Mouse (Mus musculus) cerebellum, postnatal 10 days (tissue): ENCODE results near the gene Rasal1.

Source experiments
- DNase-seq, 2 experiments: peaks; one replicate each; pipeline ENCODE4 v3.0.0; 2021; ENCODE audit warnings: mixed read lengths in 2 of 2

Rasal1 gene

DNA sequence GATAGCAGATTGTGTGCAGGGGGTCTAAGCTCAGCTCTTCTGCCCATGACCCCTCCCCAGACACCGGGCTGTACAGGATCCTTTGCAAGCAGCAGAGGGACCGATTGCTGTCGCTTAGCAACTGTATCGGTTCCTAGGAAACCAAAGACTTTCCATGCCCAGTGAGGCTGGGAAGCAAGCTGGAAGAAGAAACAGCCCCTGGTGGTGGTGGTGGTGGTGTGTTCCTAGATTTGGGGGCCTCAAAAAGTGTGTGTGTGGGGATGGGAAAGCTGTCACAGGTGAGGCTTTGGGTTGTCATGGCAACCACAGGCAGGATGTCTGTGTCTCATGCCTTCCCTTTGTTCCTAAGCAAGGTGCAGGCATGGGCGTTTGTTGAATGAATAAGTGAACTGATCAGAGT, 12.2 kb downstream of the Rasal1 start:
- DNase-seq, result peak in 1 of 2 experiments; percentile 32

DNA sequence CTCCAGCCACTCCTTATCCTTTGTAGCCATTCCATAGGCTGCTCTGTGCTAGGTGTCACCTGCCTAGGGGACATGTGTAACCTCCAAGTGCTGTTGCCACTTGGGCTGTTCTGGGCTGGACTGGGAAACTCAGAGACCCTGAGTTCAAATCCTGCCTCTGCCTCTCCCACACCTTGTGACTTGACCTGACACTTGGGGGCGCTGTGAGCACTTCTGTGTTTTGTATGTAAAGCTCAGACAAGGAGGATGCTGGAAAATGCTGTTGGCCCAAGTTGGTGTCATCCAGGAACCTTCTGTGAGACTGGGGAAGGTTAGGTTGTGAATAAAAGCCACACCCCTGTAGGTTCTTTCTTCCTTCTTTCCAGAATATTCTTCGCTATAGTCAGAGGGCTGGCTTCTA, 16.3 kb downstream of the Rasal1 start:
- DNase-seq, result peak in 1 of 2 experiments; percentile 41

DNA sequence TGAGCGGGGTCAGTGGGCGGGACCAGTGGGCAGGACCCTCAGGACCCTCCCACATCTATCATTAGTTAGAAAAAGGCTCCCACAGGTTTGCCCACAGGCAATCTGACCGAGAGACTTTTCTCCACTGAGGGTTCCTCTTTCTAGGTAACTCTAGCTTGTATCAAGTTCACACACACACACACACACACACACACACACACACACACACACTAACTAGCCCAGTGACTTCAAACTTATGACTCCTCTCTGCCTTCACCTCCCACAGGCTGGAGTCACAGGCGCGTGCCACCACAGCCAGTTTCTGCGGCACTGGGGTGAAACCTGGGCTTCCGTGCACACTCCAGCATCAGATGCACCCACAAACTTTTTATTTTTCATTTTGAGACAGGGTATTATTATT, 20.1 kb downstream of the Rasal1 start:
- no peak for DNase-seq

DNA sequence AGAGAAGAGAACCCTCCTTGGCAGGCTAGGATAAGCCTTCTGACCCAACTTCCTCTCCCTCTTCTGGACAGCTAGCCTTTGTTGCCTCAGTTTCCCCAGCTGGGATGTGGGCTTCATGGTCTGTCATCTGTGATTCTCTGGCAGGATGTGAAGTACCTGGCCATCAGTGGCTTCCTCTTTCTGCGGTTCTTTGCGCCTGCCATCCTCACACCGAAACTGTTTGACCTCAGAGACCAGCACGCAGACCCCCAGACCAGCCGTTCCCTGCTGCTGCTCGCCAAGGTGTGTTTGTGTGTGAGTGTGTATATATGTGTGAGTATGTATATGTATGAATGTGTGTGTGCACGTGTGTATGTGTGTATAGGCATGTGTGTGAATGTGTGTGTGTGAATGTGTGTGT, 21.5 kb downstream of the Rasal1 start:
- no peak for DNase-seq

DNA sequence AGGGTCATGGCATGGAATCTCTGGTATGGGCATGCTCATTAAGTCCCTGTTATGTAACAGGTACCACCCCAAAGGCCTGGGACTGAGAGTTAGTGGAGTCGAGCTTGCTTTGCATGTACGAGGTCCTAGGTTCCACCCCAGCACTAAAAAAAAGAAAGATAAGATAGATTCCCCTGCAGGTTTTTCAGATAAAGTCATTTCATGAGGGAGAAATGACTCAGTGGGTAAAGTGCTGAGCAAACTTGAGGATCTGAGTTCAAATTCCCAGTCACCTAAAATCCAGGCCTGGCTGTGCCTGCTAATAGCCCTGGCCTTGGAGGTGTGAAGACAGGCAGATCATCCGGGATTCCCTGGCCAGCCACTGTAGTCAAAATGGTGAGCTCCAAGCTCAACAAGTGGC, 23.3 kb downstream of the Rasal1 start:
- DNase-seq, result no peak

DNA sequence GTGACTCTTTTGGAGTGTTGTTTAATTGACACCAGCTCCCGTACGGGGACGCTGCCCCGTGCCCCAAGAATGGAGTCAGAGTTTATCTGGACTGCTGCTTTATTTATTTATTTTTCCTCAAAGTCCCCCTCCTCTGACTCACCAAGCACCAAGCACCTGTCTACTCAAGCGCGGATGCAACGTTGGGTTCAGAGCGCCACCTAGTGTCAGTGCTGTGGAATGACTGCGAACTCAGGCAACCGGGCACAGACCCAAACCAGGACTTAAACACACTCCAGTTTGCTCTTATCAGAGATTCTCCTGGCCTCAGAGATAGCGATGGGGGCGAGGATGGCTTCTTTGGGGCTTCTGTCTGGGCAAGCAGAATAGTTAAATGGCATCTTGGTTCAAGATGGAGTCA, 25.0 kb downstream of the Rasal1 start:
- DNase-seq, result peak; percentile 86 to 89

DNA sequence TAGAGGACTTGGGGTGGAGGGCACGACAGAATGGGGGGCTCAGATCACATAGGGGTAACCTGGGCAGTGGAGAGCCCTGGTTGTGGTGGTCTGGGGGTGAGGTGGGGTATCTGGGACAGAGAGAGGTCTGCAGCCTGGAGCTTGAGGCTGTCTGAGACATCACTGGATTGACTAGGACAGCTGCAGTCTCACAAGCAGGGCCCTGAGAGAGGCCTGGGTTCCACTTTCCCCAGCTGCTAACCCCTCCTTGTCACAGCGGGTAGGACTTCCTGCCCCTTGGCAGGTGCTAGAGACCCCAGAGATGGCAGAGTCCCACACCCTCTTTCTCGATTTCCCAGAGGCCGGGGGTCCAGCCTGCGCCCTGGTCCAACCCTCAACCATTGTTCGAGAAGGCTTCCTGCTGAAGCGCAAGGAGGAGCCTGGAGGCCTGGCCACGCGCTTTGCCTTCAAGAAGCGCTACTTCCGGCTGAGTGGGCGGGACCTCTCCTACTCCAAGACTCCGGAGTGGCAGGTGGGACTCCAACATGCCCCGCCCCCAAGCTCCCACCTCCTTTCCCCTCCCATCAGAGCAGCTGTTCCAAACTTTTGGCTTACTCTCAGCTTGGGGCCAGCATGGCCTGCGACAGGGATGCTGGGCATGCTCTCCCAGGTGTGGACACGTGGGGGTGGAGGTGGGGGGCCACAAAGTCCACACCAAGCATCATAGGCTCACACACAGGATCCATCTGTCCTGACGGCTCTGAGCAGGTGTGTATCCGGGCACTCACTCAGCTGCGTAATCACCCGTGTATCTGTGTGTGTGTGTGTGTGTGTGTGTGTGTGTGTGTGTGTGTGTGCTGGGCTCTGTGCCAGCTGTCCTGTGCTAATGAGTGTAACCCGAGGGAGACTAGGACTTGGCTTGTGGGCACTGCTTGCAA, 25.9 kb downstream of the Rasal1 start:
- peak; percentile 74 for DNase-seq

DNA sequence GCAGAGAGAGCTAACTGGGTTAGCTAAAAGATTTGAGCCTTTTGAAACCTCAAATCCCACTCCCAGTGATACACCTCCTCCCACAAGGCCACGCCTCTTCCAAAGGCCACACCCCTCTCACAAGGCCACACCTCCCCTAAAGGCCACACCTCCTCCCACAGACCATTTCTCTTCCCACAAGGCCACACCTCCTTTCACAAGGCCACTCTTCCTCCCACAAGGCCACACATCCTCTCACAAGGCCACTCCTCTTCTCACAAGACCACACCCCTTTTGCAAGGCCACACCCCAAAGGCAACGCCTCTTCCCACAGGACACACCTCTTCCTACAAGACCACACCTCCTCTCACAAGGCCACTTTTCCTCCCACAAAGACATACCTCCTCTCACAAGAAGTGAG, 28.9 kb downstream of the Rasal1 start:
- peak in 1 of 2 experiments; percentile 35 for DNase-seq

DNA sequence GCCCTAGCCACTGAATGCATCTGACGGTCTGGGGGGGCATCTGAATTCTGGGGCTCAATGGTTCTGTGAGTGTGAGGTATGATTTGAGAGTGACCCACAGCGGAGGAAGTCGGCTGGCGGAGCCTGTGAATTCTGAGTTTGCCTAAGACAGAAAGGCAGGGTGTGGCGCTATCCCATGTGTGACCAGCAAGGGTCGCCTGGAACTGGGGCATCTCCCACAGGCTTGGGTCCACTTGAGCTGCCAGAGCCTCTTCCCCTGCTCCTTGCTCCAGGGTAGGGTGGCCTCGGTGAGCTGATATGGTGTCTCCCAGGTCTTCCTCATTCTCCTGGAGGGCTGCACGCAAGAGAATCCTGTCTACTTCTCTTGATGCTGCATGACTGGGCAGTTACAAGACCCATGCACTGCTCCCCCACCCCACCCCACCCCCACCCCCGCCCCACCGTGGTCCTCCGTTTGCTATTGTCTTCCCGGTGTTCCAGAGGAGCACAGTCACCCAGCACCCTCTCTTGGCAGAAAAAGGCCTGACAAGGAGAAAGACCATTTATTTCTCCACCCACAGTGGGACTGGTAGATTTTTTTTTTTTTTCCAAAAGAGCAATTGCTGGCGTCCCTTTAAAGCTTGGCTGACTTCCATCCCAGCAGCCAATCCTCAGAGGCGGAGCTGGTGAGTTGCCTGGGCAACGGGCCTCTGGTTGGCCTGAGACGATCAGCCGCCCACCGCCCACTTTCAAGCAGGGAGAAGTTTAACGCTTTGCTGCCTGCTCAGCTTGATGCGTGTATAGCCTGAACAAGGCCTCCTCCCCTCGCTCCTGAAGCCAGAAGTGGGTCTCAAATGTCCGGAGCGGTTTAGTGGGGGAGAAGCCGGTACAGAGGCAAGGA, 31.3 kb downstream of the Rasal1 start:
- peak; percentile 97 for DNase-seq

DNA sequence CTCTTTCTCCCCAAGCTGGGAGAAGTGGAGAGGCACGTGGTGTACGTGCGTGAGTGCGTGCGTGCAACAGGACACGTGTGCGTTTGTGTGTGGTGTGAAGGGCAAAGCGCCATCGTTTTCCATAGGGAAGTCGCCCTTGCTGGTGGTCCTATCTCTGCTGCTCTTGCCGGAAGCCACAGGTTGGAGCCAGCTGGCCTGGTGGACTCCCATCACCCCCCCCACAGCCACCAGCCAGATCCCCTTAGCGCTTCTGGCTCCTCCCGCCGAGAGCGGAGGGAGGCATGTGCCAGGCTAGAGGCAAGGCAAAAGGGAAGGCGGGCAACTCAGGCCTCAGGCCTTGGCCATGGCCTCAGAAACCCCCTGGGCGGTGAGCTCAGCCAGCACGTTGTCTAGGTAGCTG, 32.3 kb downstream of the Rasal1 start:
- DNase-seq, result peak; percentile 78 to 85

DNA sequence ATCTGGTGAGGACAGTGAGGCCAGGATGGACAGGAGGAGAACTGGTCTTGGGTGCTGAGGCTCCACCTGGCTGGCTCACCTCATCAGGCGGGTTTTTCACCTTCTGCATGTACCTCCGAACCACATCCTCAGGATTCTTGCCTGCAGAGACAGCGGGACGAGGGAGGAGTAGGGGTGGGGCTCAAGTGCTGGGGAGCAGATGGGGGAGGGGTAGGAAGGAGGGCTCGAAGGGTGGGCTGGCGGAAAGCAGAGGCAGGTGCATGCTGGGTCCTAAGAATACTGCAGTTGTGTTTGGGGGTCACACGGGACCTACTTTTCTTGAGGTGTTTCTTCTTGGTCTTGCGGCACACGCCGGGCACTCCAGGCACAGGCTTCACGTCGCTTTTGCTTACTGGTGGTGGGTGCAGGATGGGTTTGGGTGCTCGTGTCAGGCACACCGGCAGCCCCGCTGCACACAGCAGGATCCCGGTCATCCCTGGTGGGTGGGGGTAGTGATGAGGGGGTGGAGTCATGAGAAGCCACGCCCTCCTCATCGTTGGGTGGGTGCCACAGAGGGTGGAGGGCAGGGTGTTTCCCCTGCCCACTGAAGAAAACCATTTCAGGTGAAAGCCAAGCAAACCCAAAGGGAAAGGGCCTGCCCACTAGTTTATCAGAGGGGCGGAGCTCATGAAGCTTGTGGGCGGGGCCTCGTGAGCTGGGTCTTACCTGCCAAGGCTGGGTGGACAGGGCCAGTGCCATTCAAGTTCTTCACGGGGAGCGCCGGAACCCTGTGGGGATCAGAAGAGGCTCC, 34.6 kb downstream of the Rasal1 start:
- peak in 1 of 2 experiments; percentile 37 for DNase-seq

DNA sequence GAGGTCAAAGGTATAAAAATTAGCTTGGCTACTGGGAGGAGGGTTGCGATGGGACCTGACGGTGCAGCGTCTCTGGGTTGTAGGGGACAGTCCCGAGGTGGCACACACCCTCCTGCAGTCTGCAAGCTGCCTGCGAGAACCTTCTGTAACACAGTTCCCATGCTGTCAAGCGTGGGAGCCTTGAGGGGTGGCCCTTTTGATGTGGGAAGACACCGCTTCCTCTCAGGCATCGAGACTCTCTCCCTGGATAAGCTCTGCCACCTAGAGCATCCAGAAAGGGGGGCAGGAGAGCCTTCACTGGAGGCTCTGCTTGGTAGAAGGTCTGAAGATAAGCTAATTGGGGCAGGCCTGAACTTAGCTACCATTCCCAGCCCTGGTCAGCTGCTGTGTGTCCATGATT, 37.1 kb downstream of the Rasal1 start:
- no peak for DNase-seq

DNA sequence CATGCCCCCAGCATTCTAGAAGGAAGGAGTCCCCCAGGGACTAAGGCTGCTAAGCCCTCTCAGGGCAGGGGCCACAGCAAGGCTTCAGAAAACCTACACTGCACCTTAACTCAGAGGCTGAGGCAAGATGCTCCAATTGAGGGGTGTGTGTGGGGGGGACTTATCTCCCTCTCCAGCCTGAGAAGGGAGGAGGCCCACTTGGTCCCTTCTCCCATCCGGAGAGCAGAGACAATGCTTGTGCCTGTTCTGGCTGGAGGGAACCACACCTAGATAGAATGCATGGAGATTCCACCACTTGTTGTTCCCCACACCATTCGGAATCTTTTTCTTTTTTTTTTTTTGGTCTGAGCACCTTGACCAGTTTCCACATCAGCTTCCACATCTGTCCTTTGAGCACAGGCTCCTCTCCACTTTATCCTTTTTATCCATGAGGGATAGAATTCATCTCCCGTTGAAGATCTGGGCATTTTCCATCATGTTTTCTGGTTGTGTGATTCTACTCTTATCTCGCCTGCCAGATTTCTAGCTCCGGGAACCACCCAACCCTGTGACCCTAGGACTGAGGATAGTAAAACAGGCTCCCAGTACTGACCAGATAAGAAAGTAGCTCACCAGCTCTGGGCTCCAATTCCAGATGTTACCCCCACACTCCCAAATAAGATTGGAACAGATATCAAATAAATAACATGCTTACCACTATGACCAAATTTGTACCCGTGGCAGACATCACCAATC, 38.3 kb downstream of the Rasal1 start:
- no peak for DNase-seq

DNA sequence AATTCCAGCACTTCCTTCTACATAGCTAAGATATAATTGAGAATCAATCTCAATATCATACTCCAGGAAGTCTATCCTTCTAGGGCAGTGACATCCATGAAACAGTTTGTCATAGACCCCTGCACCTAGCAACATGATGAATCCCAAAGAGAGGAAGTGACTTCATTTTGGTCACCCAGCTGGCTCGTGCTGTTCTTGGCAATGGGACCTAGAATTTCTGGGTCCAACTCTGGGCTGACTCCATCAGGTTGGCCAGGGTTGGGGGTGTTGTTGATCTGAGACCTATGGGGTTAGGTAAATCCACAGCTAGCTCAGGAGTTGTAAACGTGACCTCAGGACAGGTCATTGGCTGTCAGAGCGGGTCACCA, 38.9 kb downstream of the Rasal1 start:
- DNase-seq, result no peak

DNA sequence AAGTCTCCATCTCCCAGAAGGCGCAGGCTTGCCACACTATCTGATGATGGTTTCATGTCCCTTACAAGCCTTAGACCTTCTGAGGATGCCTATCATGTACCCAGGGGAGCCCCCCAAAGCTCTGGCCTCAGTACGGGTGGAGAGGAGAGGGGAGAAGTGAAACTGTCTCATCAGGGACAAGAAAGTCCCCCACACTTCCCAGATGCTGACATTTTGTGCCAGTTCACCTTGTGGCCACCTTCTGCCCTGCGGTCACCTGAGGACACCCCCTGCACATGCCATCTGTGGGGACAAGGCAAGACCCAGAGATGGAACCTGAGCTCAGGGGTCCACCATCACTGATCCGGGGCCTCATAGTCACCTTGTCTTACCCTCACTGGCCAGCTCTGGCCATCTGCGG, 39.3 kb downstream of the Rasal1 start:
- no peak for DNase-seq

DNA sequence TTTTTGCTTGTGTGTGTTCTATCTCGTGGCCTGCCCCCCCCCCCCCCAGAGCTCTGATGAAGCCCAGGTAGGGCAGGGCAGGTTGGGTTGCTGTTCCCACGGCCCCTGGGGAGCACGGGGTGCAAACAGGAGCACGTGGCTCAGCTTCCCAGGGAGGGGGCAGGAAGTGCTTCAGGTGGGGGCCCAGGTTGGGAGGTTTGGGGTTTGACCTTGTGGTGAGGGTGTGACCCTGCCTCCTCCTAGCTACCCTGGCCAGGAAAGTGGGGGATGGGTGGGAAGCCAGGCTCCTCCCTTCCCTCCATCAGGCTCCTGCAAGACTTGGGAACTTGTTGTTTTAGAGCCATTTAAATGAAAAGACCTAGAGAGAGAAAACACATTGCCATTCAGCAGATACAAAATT, 39.8 kb downstream of the Rasal1 start:
- DNase-seq, result no peak

DNA sequence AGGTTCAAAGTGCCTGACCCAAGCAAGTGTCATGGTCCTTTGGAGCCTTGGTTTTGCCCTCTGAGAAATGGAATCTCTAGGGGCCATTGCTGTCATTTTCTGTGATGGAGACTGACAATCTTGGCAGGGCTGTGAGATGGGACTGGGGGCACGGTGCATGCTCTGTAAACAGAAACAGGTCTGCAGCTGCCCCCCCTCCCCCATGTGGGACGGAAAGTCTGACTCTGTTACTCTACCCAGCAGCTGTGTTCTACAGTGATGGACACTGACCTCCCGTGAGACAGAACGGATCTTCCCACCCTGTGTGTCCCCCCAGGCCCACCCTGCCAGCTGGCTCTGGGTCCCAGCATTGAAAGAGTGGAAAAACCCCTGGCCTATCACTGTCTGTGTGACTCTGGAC, 41.8 kb downstream of the Rasal1 start:
- DNase-seq, result no peak

DNA sequence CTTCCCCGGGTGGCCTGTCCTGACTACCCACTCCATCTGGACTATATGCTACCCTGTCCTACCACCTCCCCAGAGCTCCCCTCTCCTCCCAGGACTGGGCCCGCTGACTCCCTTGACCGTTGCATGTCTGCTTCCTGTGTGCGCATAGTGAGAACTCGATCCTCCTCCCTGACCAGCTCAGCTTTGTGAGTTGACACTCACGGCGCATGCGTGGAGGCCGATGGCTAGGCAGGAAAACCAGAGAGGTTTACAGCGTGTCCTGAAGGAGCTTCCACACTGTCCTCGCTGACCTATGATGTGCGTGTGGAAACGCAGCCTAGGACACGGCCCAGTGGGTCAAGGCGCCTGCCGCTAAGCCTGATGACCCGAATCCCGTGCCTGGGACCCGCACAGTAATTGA, 43.4 kb downstream of the Rasal1 start:
- DNase-seq, result no peak

DNA sequence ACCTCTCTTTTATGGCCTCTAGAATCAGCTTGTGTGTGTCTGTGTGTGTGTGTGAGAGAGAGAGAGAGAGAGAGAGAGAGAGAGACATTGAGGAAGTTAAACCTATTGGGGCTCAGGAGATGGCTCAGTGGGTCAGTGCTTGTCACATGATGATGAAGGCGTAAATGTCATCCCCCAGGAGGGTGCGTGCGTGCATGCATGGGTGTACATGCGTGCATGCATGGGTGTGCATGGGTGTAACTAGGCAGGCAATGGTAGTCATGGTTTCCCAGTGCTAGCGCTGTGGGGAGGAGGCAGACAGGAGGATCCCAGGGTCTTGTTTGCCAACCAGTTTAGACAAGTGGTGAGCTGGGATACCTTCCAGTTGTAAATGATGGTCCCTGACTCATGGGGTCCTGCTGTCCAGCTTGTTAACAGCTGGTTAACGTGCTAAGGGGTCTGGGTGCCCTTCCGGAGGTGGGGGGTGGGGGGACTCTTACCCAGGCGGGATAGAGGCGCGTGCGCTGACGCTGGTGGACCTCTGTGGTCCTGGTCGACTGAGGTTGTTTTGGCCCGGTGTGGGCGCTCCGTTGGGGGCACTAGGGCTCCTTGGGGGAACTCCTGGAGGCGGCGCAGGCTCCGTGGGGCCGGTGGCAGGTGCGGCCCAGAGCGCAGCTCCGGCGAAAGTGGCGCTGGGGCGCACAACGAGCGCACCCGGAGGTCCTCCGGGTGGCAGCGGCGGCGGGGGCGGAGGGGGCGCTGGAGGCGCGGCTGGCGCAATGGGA, 45.5 kb downstream of the Rasal1 start:
- DNase-seq, result no peak

DNA sequence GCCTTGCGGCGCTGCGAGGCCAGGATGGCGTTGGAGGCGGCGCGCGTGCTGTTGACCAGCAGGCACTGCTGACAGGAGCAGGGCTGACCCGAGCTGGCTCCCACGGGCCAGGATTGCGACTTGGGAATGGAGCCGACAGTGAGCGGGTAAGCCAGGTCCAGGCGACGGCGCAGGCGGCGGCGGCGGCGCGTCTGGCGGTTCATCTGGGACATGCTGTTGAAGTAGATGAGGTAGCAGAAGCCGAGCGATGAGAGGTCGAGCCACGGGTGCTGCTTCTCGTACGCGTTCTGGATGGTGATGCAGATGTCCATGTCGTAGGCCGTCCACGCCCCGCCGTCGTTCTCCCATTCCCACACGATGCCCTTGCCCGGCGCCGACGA, 46.1 kb downstream of the Rasal1 start:
- peak; percentile 77 to 78 for DNase-seq

DNA sequence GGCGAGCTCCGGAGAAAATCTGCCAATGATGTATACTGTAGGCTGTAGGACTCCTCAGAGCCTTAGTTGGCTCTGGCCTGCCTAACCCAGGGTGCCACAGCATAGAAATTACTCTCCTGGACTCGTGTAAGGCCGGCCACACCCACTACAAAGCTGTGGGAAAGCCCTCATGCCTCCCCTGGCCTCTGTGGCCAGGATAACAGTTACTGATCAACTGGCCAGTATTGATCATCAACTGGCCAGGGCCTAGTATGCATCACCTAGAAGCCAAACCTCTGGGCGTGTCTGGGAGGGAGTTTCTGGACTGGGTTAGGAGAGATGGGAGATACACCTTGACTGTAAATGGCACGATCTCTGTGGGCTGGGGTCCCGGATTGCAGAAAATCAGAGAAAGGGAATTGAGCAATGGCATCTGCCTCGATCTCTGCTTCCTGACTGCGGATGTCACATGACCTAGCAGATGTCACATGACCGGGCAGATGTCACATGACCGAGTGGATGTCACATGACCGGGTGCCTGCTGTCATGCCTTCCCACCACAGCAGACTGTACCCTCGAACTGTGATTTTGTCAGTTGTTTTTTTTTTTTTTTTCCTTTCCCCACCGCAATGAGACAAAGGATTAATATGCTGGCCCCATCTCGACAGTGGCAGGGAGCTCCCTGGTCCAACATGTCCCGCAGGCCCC, 47.6 kb downstream of the Rasal1 start:
- no peak for DNase-seq
